ENCODE assay signal across 10 mouse cellular contexts in the genomic region with DNA sequence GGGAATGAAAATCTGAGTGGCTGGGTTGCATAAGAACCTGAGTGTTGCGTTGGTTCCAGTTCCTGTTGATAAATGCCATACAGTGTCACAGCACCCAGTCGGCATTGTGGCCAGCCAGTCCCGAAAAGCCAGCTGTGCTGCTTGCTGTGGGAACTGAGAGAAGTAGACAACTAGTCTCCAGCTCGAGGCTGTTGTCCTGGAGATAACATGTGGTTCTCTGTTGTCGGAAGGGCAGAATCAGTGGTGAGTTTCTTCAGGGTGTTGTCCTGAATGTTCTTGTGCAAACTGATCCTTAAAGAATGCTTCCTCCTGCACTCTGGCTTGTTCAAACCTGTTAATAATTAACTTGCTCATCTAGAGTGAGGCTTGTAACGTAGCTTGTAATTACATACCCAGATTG.
DNase-seq lines count a peak whose midpoint lies in the region; ATAC-seq and TF ChIP-seq lines count a peak whose summit lies in the region.
"Had no signal": no experiment of that assay in that cellular context is flagged by ENCODE, and none has a peak within 500 bp of the region (broad histone marks: within the 10 kb centered on the region; RNA-seq: fewer than 3 reads in every experiment).

No protein-coding gene starts in this region.

- H3K9me3 ChIP-seq in heart, embryonic 12.5 days (replicated peaks) = no peaks in the 10 kb centered on the region
- H3K9me3 ChIP-seq in embryonic facial prominence, embryonic 14.5 days (ENCODE audit: control insufficient read depth, low read length) = no peaks in the 10 kb centered on the region
- H3K9me3 ChIP-seq in forebrain, embryonic 12.5 days = no peaks in the 10 kb centered on the region

- no peak for TF ChIP-seq EP300 in heart, adult 2 months (IDR thresholded peaks at IDR 0.05; ENCODE audit: insufficient read depth, low read depth, low read length)

- H3K36me3 ChIP-seq in heart, adult 2 months (ENCODE audit: control insufficient read depth, insufficient read depth, low read length) = peaks cover 6% of the 10 kb centered on the region
- H3K36me3 ChIP-seq in heart, embryonic 12.5 days = peaks cover 52% of the 10 kb centered on the region
- H3K36me3 ChIP-seq in embryonic facial prominence, embryonic 14.5 days (ENCODE audit: control insufficient read depth, insufficient read depth, low read length) = peaks cover 7% of the 10 kb centered on the region; the same call in 1 of the 2 replicates
- peaks cover 48% of the 10 kb centered on the region for H3K36me3 ChIP-seq in forebrain, embryonic 12.5 days (replicated peaks)

- no peak for TF ChIP-seq POLR2A in heart, adult 2 months (IDR thresholded peaks at IDR 0.05; ENCODE audit: insufficient read depth, low read depth, low read length)

- no peaks in the 10 kb centered on the region for H3K79me2 ChIP-seq in heart, adult 2 months (replicated peaks; ENCODE audit: control insufficient read depth, insufficient read depth, low read length)

- H3K27ac ChIP-seq in heart, adult 2 months = peak overlapping the region; percentile 47
- H3K27ac ChIP-seq in heart, embryonic 12.5 days (ENCODE audit: poor library complexity, severe bottlenecking) = no peak overlapping the region
- H3K27ac ChIP-seq in embryonic facial prominence, embryonic 14.5 days (replicated peaks; ENCODE audit: low read depth, low read length) = peak overlapping the region; percentile 81
- no peak overlapping the region for H3K27ac ChIP-seq in forebrain, embryonic 12.5 days

- H3K4me1 ChIP-seq in heart, adult 2 months (ENCODE audit: control insufficient read depth, insufficient read depth, low read length) = peaks cover 3% of the 10 kb centered on the region
- H3K4me1 ChIP-seq in heart, embryonic 12.5 days (replicated peaks) = no peaks in the 10 kb centered on the region
- H3K4me1 ChIP-seq in embryonic facial prominence, embryonic 14.5 days (ENCODE audit: control insufficient read depth, insufficient read depth, low read length) = peaks cover 12% of the 10 kb centered on the region
- H3K4me1 ChIP-seq in forebrain, embryonic 12.5 days = no peaks in the 10 kb centered on the region

- TF ChIP-seq CTCF in heart, adult 2 months (IDR thresholded peaks at IDR 0.05) = no peak

- H3K9ac ChIP-seq in heart, adult 2 months (ENCODE audit: low read depth, low read length) = no peak overlapping the region
- no peak overlapping the region for H3K9ac ChIP-seq in heart, embryonic 12.5 days
- H3K9ac ChIP-seq in embryonic facial prominence, embryonic 14.5 days (ENCODE audit: low read depth, low read length) = 0 out of 2 replicates have a peak overlapping the region, but pooled peaks have one; percentile 6
- no peak overlapping the region for H3K9ac ChIP-seq in forebrain, embryonic 12.5 days

- H3K4me2 ChIP-seq in heart, embryonic 12.5 days = no peak overlapping the region
- H3K4me2 ChIP-seq in embryonic facial prominence, embryonic 14.5 days (ENCODE audit: low read depth, low read length) = peak overlapping the region; percentile 43
- H3K4me2 ChIP-seq in forebrain, embryonic 12.5 days = no peak overlapping the region

- no peak overlapping the region for H3K4me3 ChIP-seq in heart, adult 2 months
- no peak overlapping the region for H3K4me3 ChIP-seq in heart, embryonic 12.5 days
- H3K4me3 ChIP-seq in embryonic facial prominence, embryonic 14.5 days (ENCODE audit: low read depth, low read length) = peak overlapping the region; percentile 10; the same call in 1 of the 2 replicates
- H3K4me3 ChIP-seq in forebrain, embryonic 12.5 days (replicated peaks) = no peak overlapping the region

- WGBS in heart, adult 2 months = 50% methylated on average over 6 of the region's 6 CpGs
- 56% methylated on average over 6 of the region's 6 CpGs for WGBS in heart, embryonic 12.5 days
- 15% methylated on average over 6 of the region's 6 CpGs for WGBS in embryonic facial prominence, embryonic 14.5 days
- WGBS in forebrain, embryonic 12.5 days = 74% methylated on average over 6 of the region's 6 CpGs

- H3K27me3 ChIP-seq in heart, adult 2 months (ENCODE audit: control insufficient read depth, insufficient read depth, low read length) = no peaks in the 10 kb centered on the region
- H3K27me3 ChIP-seq in heart, embryonic 12.5 days (replicated peaks) = no peaks in the 10 kb centered on the region
- no peaks in the 10 kb centered on the region for H3K27me3 ChIP-seq in embryonic facial prominence, embryonic 14.5 days (replicated peaks; ENCODE audit: control insufficient read depth, insufficient read depth, low read length)
- no peaks in the 10 kb centered on the region for H3K27me3 ChIP-seq in forebrain, embryonic 12.5 days
- H3K27me3 ChIP-seq: CH12.LX had no signal

- DNase-seq in heart, adult 2 months = peak in 1 of 2 experiments; percentile 59
- peak; percentile 71 for DNase-seq in embryonic facial prominence, embryonic 14.5 days (ENCODE audit: low spot score)
- DNase-seq in kidney, postnatal 36 days = peak; percentile 43 to 71
- DNase-seq in left cerebral cortex, postnatal 4 days = no peak
- no peak for DNase-seq in layer of hippocampus, postnatal 10 days (ENCODE audit: low spot score in 2 of 2)
- DNase-seq: thymus, adult 18-20 months had no signal

- ATAC-seq in heart, embryonic 12.5 days (ENCODE audit: insufficient number of reproducible peaks, low FRiP score) = no peak
- ATAC-seq in embryonic facial prominence, embryonic 14.5 days (ENCODE audit: low read depth) = peak; percentile 70
- ATAC-seq in megakaryocyte progenitor cell, adult 5-6 weeks (replicated peaks; ENCODE audit: poor library complexity) = peak; percentile 95
- ATAC-seq in forebrain, embryonic 12.5 days (ENCODE audit: low FRiP score) = no peak

- intact Hi-C loops in heart, adult 2 months (cut with DNase I) = no loop called here
- intact Hi-C loops in left cerebral cortex, postnatal 4 days (cut with DNase I) = no loop called here

Comparison
In these comparisons a context has a peak if more than half of its experiments do, and no peak if none do; other contexts are left out.
1. H3K27ac ChIP-seq: peak in heart, adult 2 months (single experiment) and embryonic facial prominence, embryonic 14.5 days (single experiment); none in heart, embryonic 12.5 days (single experiment) and forebrain, embryonic 12.5 days (single experiment).
2. DNase-seq: peak in embryonic facial prominence, embryonic 14.5 days (single experiment) and kidney, postnatal 36 days (2 of 2); none in left cerebral cortex, postnatal 4 days (single experiment) and layer of hippocampus, postnatal 10 days (0 of 2).
3. ATAC-seq: peak in embryonic facial prominence, embryonic 14.5 days (single experiment) and megakaryocyte progenitor cell, adult 5-6 weeks (single experiment); none in heart, embryonic 12.5 days (single experiment) and forebrain, embryonic 12.5 days (single experiment).